Mouse (Mus musculus) testis, adult 2 months (tissue): ENCODE measurements around the gene Tbc1d9.

Source experiments
- CTCF ChIP-seq: fragments of 200-500 bp; IDR thresholded peaks from 2 replicates; pipeline ENCODE4 v1.5.1; 2012; ENCODE audit warnings: low read depth, mild to moderate bottlenecking, inconsistent platforms, low read length, moderate library complexity; ENCODE audit not compliant: control insufficient read depth, insufficient read depth, insufficient replicate concordance
- POLR2A ChIP-seq: fragments of 200-500 bp; IDR thresholded peaks from 2 replicates; pipeline ENCODE4 v1.6.1; 2012; ENCODE audit warnings: low read depth, mild to moderate bottlenecking, inconsistent platforms, low read length, moderate library complexity; ENCODE audit not compliant: control insufficient read depth

DNA sequence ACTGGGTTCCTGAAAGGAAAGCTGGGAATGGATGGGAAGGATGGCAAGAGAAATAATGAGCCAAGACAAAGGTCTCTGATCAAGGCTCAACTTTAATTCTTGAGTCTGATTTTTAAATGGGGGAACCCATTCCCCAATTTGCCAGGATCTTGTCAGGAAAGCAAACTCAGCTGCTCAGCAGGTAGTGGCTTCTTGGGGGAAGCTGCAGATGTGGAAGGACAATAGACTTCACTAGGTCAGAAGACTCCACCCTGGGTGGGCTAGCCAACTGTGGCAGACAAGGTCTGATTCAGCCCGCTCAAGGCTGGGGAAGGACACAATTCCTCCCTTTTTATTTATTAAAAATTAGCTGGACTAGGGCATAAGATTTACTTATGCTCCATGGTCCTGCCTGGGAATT, 139.8 kb downstream of the Tbc1d9 start:
- TF ChIP-seq POLR2A (no peak), CTCF (no peak)
